ENCODE assay signal across 14 mouse cellular contexts in genomic region chr8:92741836-92742235, GRCm38 (mm10).
A peak's percentile ranks its signal among the peaks of the same experiment; 100 is the strongest.
DNase-seq lines count a peak whose midpoint lies in the region; TF ChIP-seq lines count a peak whose summit lies in the region.
"Had no signal": no experiment of that assay in that cellular context is flagged by ENCODE, and none has a peak within 500 bp of the region (broad histone marks: within the 10 kb centered on the region; RNA-seq: fewer than 3 reads in every experiment).

No protein-coding gene starts in this region.

- no peaks in the 10 kb centered on the region for H3K4me1 ChIP-seq in heart, adult 2 months (ENCODE audit: control insufficient read depth, insufficient read depth, low read length)

- H3K4me3 ChIP-seq in heart, adult 2 months, result no peak overlapping the region
- H3K4me3 ChIP-seq: embryonic facial prominence, embryonic 13.5 days; gastrocnemius, adult 2 months; heart, embryonic 13.5 days; hindbrain, embryonic 15.5 days had no signal

- H3K9ac ChIP-seq in heart, adult 2 months (ENCODE audit: low read depth, low read length), result no peak overlapping the region
- H3K9ac ChIP-seq: embryonic facial prominence, embryonic 13.5 days; heart, embryonic 13.5 days; hindbrain, embryonic 15.5 days had no signal

- no peaks in the 10 kb centered on the region for H3K79me2 ChIP-seq in heart, adult 2 months (replicated peaks; ENCODE audit: control insufficient read depth, insufficient read depth, low read length)

- no peaks in the 10 kb centered on the region for H3K27me3 ChIP-seq in heart, adult 2 months (ENCODE audit: control insufficient read depth, insufficient read depth, low read length)
- H3K27me3 ChIP-seq: embryonic facial prominence, embryonic 13.5 days had no signal

- TF ChIP-seq EP300 in heart, adult 2 months (IDR thresholded peaks at IDR 0.05; ENCODE audit: insufficient read depth, low read depth, low read length), result no peak

- no peaks in the 10 kb centered on the region for H3K36me3 ChIP-seq in heart, adult 2 months (ENCODE audit: control insufficient read depth, insufficient read depth, low read length)
- H3K36me3 ChIP-seq: embryonic facial prominence, embryonic 13.5 days; heart, embryonic 13.5 days; hindbrain, embryonic 15.5 days had no signal

- TF ChIP-seq CTCF in heart, adult 2 months (IDR thresholded peaks at IDR 0.05), result no peak

- H3K27ac ChIP-seq in heart, adult 2 months, result no peak overlapping the region
- H3K27ac ChIP-seq: embryonic facial prominence, embryonic 13.5 days; gastrocnemius, adult 2 months; heart, embryonic 13.5 days; hindbrain, embryonic 15.5 days had no signal

- WGBS in heart, adult 2 months, result 79% methylated on average over 3 of the region's 3 CpGs

- DNase-seq in cerebellum, postnatal 14 days, result peak; percentile 87 to 89
- no peak for DNase-seq in cerebellum, adult 18-20 months
- peak; percentile 16 to 34 for DNase-seq in heart, adult 2 months
- DNase-seq in heart, postnatal 25 days (ENCODE audit: low spot score), result no peak
- DNase-seq in left cerebral cortex, postnatal 4 days, result peak; percentile 45
- no peak for DNase-seq in left cerebral cortex, postnatal 36 days (ENCODE audit: low spot score in 2 of 2)
- DNase-seq: adrenal gland, postnatal 10 days; cerebellum, adult 11-12 months; cerebellum, postnatal 36 days; gastrocnemius, adult 2 months; gastrocnemius, postnatal 25 days had no signal

- TF ChIP-seq POLR2A in heart, adult 2 months (IDR thresholded peaks at IDR 0.05; ENCODE audit: insufficient read depth, low read depth, low read length), result no peak

- intact Hi-C loops in heart, adult 2 months (cut with DNase I), result no loop called here
- intact Hi-C loops in heart, postnatal 25 days (cut with DNase I), result no loop called here
- intact Hi-C loops in left cerebral cortex, postnatal 4 days (cut with DNase I), result no loop called here
- intact Hi-C loops in left cerebral cortex, postnatal 36 days (cut with DNase I), result no loop called here

Comparison
In these comparisons a context has a peak if more than half of its experiments do, and no peak if none do; other contexts are left out.
1. DNase-seq: peak in cerebellum, postnatal 14 days (2 of 2), heart, adult 2 months (2 of 2) and left cerebral cortex, postnatal 4 days (single experiment); none in cerebellum, adult 18-20 months (0 of 2), heart, postnatal 25 days (single experiment) and left cerebral cortex, postnatal 36 days (0 of 2).